Mouse (Mus musculus) gastrocnemius, postnatal 4 days (tissue): Measurements from ENCODE around the gene Camk1d. TPM values are rescaled to one million over a fixed set of nuclear protein-coding genes. Genes with fewer than 3 reads are reported as not detected.

ENCODE experiments used
- DNase-seq, 2 experiments: peaks; one replicate each; pipeline ENCODE4 v3.0.0; 2021 to 2022; ENCODE audit warnings: low spot score in 2 of 2, mixed read lengths in 2 of 2
- total RNA-seq, 2 experiments: library from RNA; stranded (reverse); gene quantifications; 2 replicates each; pipeline ENCODE4 v1.2.3; 2021

The Camk1d gene
- total RNA-seq, 2 experiments from 2014 or later: 6.4 to 8.2 TPM

DNA sequence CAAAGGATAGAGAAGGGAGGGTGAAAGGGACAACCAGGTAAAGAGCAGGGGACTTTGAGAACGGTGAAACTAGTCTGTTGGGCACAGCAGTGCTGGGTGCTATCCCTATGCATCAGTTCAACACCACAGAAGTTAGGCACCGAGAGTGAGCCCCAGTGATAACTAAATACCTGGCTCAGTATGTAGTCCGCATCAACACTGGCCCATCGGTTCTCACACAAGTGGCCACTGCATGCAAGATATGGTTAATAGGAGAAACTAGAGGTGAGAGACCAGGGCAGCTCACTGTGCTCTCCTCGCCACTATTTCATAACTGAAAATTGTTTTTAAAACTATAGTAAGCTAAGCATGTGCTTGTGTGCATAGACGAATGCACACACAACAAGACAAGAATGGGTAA lies 228.5 kb downstream of the Camk1d start:
- DNase-seq: no peak

GRCm38 (mm10) chr2:5479886-5480285 lies 234.4 kb downstream of the Camk1d start:
- no peak for DNase-seq

DNA sequence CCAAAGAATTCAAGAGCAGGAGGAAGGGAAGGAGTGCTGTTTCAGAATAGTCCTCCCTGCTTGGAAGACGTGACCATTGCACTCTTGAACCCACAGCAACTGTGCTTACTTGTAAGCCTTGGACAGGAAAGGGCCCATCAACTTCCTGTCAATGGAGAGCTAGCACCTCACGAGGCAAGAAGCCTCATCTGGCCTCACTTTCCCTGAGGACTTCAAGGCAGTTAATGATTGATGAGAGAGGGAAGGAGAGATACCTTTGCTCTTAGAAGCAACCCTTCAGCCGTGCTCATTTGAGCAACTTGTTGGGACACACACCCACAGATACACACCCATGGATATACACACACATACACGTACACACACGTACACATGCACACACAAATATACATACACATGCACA lies 235.6 kb downstream of the Camk1d start:
- DNase-seq: no peak

- DNase-seq: no peak
These were observed 236.1 kb downstream of the Camk1d start for GRCm38 (mm10) chr2:5478256-5478655.

DNA sequence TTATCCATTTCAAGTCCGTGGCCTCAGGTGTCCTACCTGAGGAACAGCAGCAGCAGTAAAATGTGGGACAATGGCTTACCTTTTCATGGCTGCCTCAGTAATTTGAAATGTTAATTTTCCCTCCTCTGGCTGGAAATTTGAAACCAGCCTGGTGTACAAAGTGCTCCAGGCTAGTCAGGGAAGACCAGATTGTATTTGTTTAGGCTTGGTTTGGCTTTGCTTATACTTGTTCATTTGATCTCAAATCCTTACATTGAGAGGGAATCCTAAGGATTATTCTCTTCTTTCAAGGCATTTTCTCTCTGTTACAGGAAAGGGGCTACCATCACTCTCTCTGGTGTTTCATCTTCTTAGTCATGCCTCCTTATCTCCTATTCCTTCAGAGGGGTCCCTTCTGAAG lies 236.8 kb downstream of the Camk1d start:
- DNase-seq: no peak

- DNase-seq: no peak
These were observed 244.9 kb downstream of the Camk1d start for GRCm38 (mm10) chr2:5469366-5469941.

DNA sequence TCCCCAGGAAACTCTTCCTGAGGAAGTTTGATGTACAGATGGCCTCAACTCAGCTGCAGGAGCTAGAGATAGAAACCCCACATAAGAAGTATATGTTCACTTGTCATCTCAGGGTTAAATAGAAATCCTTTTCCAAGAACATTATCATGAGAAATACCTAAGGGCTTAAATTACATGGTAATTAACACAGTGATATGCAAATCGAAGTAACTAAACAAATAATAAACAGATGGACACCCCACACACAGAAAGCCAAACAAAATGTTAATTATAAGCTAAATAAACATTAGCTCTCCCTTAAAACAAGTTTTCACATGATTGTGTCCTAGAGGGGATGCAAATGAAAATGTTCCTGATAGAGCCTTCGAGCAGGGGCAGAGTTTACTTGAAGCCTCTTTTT lies 246.8 kb downstream of the Camk1d start:
- no peak for DNase-seq

DNA sequence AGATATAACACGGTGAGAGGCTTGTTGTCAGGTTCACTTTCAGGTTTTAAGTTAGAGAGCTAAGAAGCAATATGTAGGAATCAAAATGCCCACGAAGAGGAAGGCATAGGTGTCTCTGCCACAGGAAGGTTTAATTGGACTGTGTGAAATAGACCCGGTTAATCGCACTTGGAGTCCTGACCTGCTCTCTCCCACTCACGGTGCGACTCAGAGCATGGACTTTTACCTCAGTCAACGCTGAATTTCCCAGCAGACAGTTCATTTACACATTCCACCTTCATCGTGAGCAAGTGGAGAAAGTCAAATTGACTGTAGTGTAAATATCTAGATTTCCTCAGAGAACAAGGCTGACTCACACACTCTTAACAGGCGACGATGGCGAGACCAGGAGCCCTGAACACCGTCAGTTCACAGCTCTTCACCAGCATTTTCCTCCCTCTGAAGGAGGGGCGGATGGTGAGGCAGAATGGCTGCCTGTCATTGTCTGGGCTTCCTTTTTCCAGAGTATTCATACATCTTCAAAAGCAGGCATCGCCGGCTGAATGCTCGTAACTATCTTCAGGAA lies 255.6 kb downstream of the Camk1d start:
- DNase-seq: no peak

DNA sequence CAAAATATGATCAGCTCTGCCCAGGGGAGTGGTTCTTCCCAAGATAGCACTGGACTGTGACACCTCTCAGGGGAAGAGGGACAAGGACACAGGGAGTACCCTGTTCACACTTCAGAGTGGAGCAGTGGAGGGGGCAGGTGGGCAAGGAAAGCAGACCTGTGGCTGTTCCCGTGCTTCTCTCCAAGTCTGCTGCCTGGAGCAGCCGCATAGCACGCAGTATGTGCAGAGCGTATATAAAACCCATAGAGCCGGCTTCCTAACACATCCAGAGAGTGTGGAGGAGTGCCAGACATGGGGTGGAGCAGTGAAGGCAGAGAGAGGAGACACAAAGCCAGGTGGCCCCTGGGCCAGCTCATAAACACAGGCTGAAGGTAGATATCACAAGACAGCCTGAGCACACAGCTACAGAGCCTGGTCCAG lies 256.2 kb downstream of the Camk1d start:
- DNase-seq: no peak

GRCm38 (mm10) chr2:5456108-5456507 lies 258.2 kb downstream of the Camk1d start:
- no peak for DNase-seq

DNA sequence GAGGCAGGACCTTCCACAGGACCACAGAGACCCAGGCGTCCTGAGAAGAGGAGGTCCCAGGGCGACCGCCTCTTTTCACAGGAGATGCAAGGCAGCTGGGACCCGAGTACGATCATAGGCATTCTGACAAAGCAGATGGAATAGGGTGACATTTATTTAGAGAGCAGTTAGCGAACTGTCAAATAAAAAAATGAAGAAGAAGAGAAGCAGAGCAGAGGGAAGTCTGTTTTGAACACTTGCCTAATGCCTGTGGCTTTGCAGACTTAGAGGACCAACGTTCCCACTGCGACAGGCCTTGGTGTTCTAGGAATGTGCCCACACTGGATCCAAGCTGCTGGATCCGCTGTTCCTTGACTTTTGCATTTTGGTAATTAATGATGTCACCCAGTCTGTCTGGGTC lies 259.5 kb downstream of the Camk1d start:
- DNase-seq: no peak

DNA sequence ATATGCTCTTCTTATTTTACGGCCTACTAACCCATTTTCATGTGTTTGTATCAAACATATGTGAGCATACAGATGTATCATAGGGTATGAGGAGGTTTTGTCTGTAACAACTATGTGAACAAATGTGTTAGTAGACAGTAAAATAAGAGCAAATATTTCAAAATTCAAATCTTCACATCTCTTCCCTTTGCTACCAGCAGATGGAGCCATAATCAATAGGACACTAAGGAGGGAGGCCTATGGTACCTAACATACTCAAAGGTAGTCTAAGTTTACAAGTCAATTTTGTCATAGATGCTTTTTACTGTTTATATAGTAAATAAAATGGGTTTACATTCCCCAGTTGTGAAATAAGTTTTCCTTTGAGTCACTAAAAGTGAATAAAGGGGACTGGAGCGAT lies 262.7 kb downstream of the Camk1d start:
- DNase-seq: no peak

GRCm38 (mm10) chr2:5445357-5445756 lies 269.0 kb downstream of the Camk1d start:
- DNase-seq: no peak

DNA sequence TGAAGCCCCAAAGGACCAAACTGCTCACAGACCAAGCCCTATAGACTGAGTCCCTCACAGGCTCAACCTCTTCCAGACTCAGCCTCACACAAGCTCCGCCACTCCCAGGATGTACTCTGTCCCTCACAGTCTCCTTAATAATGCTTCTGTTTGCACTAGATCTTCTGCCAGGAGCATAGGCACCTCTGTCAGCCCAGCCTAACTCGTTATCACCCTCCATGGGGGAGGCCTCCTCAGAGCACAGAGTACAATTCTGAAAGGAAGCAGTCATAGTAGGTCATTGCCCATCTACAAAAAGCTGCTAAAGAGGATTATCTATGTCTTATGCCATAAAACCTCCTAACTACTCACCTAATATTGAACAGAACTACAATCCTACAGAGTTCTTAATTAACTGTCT lies 276.6 kb downstream of the Camk1d start:
- DNase-seq: no peak

GRCm38 (mm10) chr2:5435587-5436253 lies 278.6 kb downstream of the Camk1d start:
- DNase-seq: no peak

DNA sequence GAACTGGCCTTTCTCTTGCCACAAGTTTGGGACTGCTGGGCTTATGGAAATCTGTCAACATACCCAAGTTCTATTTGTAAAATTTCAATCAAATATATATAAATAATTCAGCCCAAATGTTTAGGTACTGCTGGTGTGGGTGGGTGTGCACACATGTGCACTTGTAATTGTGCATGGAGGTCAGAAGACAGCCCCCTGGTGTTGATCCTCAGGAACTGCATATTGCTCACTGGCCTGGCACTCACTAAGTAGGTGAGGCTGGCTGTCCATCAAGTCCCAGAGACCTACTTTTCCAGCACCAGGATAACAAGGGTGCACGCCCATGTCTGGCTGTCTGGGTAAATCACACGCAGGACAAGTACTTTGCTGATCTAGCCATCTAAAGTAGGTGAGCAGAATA lies 283.0 kb downstream of the Camk1d start:
- no peak for DNase-seq

DNA sequence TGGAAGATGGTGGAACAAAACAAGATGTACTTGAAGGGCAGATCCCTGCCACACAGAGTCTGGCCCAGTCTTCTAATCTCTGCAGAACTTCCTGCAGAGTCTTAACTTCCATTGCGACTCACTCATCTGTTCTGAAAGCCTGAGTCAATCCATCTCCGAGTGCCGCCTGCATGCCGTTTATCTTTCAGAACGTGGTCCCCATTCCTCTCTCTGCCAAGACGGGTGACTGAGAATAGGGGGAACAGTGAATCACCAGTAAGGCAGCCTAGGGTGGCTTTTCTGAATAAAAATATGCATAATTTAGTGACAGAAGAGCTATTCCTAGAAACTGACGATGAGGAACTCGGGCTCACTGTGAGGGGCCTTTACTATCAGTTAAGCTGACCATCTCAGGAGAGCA lies 284.4 kb downstream of the Camk1d start:
- no peak for DNase-seq

DNA sequence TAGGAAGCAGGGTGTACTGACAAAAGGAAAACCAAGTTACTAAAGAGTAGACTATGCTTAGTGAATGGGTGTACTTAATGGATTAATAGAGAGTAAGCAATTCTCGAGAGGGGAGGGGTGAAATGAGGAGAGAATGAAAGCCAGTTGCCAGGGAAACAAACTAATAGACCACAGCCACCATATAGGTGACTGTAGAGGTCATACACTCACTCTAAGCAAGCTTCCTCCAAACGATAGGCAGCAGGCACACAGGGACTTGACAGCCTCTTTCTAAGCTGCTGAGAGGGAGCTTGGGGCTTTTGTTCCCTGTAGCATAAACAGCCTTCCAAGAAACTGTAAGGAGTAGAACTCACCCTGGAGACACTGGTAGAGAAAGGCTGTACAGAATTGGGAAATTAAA lies 288.2 kb downstream of the Camk1d start:
- no peak for DNase-seq

DNA sequence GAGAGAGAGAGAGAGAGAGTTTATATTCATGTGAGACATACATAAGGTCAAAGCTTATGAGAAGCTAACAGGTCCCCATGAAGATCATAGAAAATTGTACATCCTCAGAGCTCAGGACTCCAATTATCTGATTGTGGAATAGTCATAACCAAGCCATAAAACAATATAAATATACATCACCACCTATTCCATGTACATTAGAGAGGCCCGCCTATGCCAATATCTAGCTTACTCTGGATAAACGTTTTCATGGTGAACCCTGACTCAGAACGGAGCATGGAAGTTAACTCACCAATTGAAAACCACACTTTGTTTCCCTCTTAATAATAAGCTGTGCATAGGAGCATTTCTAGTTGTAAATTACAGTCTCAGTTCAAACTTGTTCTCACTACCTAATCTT lies 288.7 kb downstream of the Camk1d start:
- no peak for DNase-seq

- DNase-seq: no peak
These were observed 293.6 kb downstream of the Camk1d start for GRCm38 (mm10) chr2:5420621-5421196.

GRCm38 (mm10) chr2:5418802-5419201 lies 295.5 kb downstream of the Camk1d start:
- no peak for DNase-seq

DNA sequence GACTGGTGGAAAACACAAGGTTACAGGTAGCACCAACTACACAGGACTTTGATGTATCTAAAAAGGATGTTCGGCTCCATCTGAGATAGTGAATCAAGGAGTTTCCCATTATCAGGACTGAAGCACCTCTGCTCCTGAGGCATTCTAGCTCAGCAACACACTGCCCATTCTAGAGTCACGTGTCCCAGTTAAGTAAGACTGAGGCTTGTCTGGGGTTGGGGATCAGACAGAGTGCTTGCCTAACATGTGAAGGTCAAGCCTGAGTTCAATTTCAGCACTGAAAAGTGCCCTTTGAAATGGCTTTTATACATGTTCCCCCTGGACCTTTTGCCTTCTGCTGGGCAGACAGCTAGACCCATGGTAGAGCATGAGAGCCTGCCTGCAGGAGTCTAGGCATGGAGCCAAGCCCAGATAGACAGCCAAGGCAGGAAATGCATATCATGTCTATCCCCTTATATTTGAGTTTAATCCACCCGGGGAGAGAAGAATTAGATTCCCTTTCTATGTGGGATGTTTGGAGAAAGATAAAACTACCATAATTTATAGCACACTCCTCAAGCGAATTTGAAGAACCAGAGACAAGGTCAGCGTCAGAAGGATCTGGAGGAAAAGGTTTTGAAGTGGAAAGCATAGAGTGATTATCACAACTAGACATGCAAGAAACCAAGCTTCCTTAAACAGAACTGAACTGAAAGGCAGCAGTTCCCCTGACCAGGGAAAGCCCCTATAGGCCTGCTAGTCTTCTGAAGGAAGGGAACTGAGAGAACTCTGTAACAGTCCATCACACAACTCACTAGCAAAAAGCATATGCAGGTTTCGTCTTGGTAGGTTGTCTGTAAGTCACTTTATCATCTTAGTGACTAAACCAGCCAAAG lies 296.9 kb downstream of the Camk1d start:
- DNase-seq: no peak
